Mouse (Mus musculus) splenic B cell, adult 2 months (primary cell): ENCODE measurements around the gene Ankrd11.

Experiments used
- DNase-seq: peaks from one replicate; pipeline ENCODE4 v3.0.0-alpha.2; 2011; ENCODE audit warnings: low read depth, low spot score
- H3K27me3 ChIP-seq: 2 replicates; pipeline ENCODE4 v1.6.1; 2012; ENCODE audit warnings: mild to moderate bottlenecking, low read length, moderate library complexity, mixed read lengths; ENCODE audit not compliant: control insufficient read depth, poor library complexity, insufficient read depth, severe bottlenecking
- H3K36me3 ChIP-seq: 2 replicates; pipeline ENCODE4 v1.6.1; 2012; ENCODE audit warnings: mild to moderate bottlenecking, low read length, moderate library complexity, mixed read lengths; ENCODE audit not compliant: control insufficient read depth, poor library complexity, insufficient read depth, severe bottlenecking

Ankrd11 gene

GRCm38 (mm10) chr8:122925939-122926722, 115.9 kb downstream of the Ankrd11 start:
- DNase-seq: no peak
- peaks cover 3% of the 10 kb centered on the region; the same call in 1 of the 2 replicates for H3K36me3 ChIP-seq
- H3K27me3 ChIP-seq: no peaks in the 10 kb centered on the region

DNA sequence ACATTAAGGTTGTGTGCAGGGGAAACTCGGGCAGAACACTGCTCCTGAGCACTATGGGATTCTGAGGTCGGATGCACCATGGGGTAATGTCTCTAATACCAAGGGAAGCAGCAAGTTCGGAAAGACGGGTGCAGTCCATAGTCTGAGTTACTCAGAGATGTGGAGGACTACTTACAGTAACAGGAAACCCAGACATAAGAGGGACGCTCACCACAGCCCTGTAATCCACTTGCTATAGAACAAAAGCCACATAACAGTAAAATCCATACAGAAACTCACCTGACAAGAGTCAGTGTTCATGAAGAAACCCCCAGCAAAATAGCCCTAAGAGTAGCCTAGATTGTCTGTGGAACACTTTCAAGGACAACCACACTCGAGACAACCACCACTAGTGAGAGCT, 118.0 kb downstream of the Ankrd11 start:
- Histone ChIP-seq H3K36me3 (peaks cover 6% of the 10 kb centered on the region; the same call in 1 of the 2 replicates), H3K27me3 (no peaks in the 10 kb centered on the region)
- no peak for DNase-seq

DNA sequence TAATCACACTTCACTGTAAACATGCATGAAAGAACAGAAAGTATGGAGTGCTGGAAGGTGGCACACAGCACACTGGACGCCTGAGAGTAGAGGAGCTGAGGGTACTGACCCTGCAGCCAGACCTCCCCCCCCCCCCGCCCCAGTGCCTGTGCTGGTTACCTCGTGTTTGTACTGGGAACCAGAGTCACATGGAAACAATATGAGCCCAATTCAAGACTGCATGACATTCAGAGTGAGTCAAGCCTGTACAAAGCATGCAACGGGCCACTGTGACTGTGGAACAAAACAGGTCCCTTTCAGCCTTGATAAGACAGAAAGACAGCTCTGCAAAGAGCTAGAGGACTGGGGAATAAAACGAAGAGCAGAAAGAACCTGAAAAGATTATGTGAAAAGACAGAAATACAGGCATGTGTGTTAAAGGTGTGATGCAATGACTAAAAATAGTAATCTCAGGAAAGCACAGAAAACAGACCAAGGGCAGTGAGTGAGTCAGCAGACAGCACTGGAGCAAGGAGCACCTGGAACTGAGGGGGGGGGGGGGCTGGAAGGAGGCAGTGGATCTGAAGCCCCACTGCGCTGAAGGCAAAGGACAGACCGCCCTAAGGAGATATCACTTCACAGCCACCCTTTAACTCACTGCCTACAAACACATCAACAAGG, 118.5 kb downstream of the Ankrd11 start:
- H3K36me3 ChIP-seq: peaks cover 6% of the 10 kb centered on the region; the same call in 1 of the 2 replicates
- no peaks in the 10 kb centered on the region for H3K27me3 ChIP-seq
- no peak for DNase-seq

- no peaks in the 10 kb centered on the region for H3K27me3 ChIP-seq
- DNase-seq: peak; percentile 47
- peaks cover 6% of the 10 kb centered on the region; the same call in 1 of the 2 replicates for H3K36me3 ChIP-seq
Observed at GRCm38 (mm10) chr8:122922945-122923344, 119.1 kb downstream of the Ankrd11 start.

- DNase-seq: no peak
- Histone ChIP-seq H3K36me3 (peaks cover 3% of the 10 kb centered on the region; the same call in 1 of the 2 replicates), H3K27me3 (no peaks in the 10 kb centered on the region)
Observed at GRCm38 (mm10) chr8:122920890-122921289, 121.2 kb downstream of the Ankrd11 start.

GRCm38 (mm10) chr8:122918438-122919107, 123.5 kb downstream of the Ankrd11 start:
- peaks cover 9% of the 10 kb centered on the region; the same call in 1 of the 2 replicates for H3K36me3 ChIP-seq
- no peak for DNase-seq
- no peaks in the 10 kb centered on the region for H3K27me3 ChIP-seq

GRCm38 (mm10) chr8:122917531-122918392, 124.3 kb downstream of the Ankrd11 start:
- Histone ChIP-seq H3K36me3 (peaks cover 9% of the 10 kb centered on the region; the same call in 1 of the 2 replicates), H3K27me3 (no peaks in the 10 kb centered on the region)
- no peak for DNase-seq

DNA sequence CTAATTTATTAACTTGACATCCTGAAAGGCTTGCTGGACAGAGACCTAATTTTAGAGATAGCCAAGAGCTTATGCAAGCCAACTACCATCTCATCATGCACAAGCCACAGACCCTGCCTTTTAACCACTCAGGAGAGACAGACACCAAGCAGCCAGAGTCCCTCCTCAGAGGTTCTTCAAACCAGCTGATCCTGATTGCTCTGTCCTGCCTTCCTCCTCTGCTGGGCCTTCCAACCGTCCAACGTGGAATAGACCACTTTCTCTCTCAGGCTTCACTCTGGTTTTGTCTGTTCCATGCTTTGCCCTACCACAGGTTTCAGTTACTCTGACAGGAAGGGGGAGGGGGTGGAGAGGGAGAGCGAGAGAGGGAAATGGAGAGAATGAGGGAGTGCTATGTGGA, 125.3 kb downstream of the Ankrd11 start:
- no peak for DNase-seq
- H3K27me3 ChIP-seq: no peaks in the 10 kb centered on the region
- H3K36me3 ChIP-seq: peaks cover 9% of the 10 kb centered on the region

DNA sequence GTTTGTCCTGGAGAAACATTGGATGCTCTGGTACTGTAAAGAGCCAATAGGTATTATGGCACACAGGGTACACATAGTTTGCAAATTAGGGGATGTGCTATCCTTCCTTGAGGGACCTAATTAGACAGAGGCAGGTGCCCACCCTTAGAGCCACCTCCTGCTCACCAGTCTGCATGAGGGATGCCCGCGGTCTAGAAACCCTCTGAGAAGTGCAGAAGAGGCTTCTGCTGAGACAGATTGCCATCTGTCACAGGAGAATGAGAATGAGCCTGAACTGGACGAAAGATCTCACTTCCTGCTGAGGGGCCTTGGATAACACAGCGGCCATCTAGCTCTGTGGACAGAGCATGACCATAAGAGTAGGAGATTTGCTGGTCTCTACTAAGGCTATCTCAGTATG, 129.2 kb downstream of the Ankrd11 start:
- Histone ChIP-seq H3K27me3 (no peaks in the 10 kb centered on the region), H3K36me3 (peaks cover 7% of the 10 kb centered on the region)
- no peak for DNase-seq

DNA sequence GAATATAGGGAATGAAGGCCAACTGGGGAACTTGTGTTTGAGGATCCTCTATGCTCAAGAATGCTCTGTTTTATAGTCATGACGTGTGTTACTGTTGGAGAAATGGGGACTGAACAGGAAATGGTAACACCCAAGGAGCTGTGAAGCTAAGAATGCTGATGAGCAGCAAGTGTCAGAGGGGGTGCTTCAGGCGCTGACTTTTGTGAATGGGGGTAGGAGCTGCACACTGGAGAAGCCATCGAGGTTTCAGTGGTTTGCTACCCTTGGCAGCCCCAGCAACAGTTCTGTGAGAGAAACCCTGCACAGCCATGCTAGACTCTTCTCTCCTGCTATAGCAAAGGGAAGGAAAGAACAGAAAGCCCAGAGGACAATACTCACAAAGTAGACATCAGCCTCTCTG, 129.9 kb downstream of the Ankrd11 start:
- Histone ChIP-seq H3K36me3 (peaks cover 7% of the 10 kb centered on the region), H3K27me3 (no peaks in the 10 kb centered on the region)
- no peak for DNase-seq

- H3K36me3 ChIP-seq: peaks cover 2% of the 10 kb centered on the region; the same call in 1 of the 2 replicates
- DNase-seq: peak; percentile 90
- no peaks in the 10 kb centered on the region for H3K27me3 ChIP-seq
Observed at GRCm38 (mm10) chr8:122906463-122907021, 135.5 kb downstream of the Ankrd11 start.

GRCm38 (mm10) chr8:122905346-122905745, 136.7 kb downstream of the Ankrd11 start:
- DNase-seq: no peak
- no peaks in the 10 kb centered on the region for H3K27me3 ChIP-seq
- H3K36me3 ChIP-seq: peaks cover 5% of the 10 kb centered on the region; the same call in 1 of the 2 replicates

- Histone ChIP-seq H3K36me3 (peaks cover 5% of the 10 kb centered on the region; the same call in 1 of the 2 replicates), H3K27me3 (no peaks in the 10 kb centered on the region)
- DNase-seq: peak; percentile 68
Observed at GRCm38 (mm10) chr8:122904496-122904895, 137.6 kb downstream of the Ankrd11 start.

GRCm38 (mm10) chr8:122903002-122903401, 139.1 kb downstream of the Ankrd11 start:
- H3K27me3 ChIP-seq: no peaks in the 10 kb centered on the region
- peaks cover 10% of the 10 kb centered on the region for H3K36me3 ChIP-seq
- no peak for DNase-seq
